Mouse (Mus musculus): ENCODE measurements around the gene Plod3.

Gene Plod3

DNA sequence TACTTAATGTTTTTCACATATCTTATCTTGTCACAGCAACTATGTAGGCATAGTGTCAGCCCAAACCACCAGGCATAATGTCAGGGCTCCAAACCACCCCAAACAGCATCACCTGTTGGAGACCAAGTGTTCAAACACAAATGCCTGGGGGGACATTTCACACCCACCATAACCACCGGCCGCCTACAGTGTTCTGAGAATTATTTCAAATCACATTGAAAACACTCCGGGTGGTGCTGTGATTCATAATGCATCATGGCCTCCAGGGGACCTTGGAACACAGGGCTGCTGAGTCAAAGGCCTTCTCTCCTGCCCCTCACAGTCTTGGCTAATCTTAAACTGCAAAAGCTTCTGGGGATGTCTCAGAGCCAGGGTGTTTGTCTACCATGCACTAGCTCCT lies 29.1 kb downstream of the Plod3 start:
- no peak for DNase-seq (ENCODE audit: low spot score in 2 of 2)

DNA sequence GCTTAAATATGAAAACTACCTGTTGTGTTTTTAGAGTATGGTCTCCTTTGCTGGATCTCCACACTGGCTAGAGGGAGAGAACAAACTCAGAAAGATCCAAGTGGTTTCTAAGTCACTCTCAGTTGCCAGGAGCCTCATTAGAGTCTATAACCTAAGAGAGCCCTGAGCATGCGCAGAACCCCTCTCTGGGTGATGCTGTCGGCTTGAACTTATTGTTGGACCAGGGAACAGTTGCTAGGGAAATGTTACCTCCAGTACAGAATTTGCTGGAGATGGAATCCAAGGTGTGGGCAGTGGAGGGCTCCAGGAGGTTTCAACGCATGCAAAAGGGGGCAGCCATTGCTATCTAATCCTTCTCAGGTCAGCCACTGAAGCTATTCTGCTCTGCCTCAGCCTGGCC lies 37.5 kb downstream of the Plod3 start:
- no peak for DNase-seq (ENCODE audit: low spot score in 2 of 2)

DNA sequence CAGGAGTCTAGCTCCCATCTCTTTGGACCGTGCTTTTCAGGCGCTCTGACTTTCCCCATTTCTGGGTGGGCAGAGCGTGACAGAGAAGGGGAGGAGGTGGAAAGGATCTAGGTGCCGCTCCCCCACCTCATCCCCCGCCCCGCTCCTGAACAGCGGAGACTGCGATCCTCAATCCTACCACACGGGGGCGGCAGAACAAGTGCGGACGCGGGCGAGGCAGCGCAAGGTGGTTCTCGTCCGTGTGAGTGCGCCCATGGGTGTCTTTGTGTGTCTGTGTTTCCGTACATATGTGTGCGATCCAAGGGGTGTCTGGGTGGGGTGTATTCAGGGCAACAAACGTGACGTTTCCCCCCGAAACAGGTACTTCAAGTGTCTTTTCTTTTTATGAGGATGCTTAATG lies 38.3 kb downstream of the Plod3 start:
- DNase-seq (ENCODE audit: low spot score in 2 of 2): peak; percentile 58 to 76

DNA sequence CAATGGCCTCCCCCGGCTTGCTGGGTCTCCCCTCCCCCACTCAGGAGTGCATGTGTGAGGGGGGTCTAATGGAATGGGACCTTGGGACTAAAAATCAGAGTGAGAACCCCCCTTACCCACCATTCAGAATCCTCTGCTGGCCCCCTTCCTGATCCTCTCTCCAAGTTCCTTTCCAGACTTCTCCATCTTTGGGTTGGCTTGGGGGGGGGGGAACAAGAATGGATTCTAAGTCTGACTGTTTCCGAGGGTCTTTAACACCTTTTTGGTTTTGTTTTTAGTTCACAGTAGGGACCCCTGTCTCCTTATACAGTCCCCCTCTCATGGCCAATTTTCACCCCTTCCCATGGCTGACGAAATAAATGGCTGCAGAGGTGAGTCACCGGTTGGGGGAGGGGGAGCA lies 39.3 kb downstream of the Plod3 start, which contains the start of gene Vgf:
Gene Vgf, plus strand, starts transcription at position 301 of the 400 bp plus-strand sequence.
- no peak for DNase-seq (ENCODE audit: low spot score in 2 of 2)

DNA sequence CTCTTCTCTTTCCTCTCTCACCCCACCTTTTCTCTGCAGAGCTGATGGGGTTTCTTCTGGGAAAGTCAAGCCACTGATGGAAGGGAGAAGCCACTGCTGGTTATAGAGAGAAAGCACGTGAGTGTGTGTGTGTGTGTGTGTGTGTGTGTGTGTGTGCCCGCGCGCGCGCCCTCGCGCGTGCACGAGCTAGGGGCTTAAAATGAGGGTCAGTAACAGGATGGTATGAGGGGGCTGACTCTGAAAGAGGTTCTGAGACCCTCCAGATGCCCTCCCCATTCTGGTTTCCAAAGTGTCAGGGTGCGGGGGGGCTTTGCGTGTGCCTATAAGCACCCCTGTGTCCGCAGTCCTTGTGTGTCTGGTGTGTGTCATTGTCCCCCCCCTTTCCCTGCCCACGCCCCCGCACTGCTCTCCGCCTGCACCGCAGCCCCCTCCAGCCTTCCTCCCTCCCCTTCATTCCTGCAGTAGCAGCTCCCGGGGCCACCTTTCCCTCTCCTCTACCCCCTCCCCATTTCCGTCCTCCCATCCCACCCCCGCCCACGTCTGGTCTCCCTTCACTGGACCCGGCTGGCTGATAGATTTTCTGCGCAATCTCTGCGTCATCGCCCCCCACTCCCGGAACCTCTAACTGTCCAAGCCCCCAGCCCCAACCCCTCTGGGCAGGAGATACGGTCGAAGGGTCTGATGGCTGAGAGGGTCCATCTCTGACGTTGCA lies 41.9 kb downstream of the Plod3 start:
- DNase-seq (ENCODE audit: low spot score in 2 of 2): no peak

DNA sequence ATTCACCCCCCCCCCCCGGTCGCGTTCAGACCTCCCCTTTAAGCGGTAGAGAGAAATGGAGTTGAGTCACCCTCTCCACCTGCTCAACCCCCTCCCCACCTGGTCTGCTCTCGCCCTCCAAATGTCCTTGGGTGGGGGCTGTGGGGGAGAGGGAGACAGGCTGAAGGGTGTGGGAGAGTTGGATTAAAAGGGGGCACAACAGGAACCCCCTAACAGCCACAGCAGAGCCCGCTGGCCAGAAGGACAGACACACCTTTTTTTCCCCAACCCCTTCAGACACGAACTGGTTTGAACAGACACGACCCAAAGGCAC lies 42.4 kb downstream of the Plod3 start:
- DNase-seq (ENCODE audit: low spot score in 2 of 2): no peak

DNA sequence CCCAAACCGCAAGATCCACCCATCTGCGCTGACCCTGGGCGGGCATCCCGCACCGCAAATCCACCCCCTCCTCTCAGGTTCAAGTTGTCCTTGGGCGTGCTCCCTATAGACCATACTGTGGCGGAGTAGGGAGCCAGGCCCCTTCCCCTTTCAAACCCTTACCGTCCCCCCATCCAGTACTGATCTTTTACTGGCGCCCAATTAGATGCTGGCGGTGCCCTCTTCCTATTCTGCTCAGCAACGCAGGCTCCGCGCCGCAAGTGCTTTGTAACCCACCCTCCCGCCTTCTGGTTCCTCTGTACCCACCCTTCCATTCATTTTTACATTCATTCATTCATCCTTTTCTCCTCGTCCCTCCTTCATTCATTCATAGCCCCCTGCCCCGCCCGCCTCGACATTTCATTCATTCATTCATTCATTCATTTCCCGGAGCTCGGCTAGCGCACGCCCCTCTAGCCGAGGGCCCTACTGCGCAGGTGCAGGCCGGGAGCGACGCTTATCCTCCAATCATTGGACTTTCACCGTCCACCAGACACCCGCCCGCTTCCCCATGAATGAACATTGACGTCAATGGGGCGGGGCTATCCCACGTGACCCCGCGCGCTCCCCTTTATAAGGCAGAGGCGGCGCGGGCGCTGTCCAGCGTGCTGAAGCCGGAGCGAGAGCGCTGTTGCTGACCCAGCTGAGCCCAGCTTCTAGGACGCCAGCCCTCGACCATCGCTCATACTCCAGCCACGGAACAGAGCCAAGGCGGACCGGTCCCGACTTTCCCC lies 43.0 kb downstream of the Plod3 start:
- DNase-seq (ENCODE audit: low spot score in 2 of 2): peak; percentile 83 to 93

DNA sequence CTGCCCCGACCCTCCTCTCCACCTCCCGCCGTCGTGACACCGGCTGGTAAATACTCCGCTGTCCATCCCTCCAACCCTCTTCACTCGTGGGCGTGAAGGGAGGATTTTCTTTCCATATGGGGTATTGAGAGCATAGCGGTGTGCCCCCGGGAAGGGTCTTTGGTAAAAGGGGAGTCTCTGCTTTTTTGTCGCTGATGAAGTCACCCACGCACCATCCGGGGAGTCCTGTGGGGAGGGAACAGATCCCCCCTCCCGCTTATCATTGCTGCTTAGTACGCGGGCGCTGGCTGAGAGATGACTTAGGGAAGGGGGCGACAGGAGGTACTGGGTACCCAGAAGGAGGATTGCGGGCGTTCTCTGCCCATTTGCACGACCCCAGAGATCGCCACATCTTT lies 43.6 kb downstream of the Plod3 start:
- no peak for DNase-seq (ENCODE audit: low spot score in 2 of 2)

DNA sequence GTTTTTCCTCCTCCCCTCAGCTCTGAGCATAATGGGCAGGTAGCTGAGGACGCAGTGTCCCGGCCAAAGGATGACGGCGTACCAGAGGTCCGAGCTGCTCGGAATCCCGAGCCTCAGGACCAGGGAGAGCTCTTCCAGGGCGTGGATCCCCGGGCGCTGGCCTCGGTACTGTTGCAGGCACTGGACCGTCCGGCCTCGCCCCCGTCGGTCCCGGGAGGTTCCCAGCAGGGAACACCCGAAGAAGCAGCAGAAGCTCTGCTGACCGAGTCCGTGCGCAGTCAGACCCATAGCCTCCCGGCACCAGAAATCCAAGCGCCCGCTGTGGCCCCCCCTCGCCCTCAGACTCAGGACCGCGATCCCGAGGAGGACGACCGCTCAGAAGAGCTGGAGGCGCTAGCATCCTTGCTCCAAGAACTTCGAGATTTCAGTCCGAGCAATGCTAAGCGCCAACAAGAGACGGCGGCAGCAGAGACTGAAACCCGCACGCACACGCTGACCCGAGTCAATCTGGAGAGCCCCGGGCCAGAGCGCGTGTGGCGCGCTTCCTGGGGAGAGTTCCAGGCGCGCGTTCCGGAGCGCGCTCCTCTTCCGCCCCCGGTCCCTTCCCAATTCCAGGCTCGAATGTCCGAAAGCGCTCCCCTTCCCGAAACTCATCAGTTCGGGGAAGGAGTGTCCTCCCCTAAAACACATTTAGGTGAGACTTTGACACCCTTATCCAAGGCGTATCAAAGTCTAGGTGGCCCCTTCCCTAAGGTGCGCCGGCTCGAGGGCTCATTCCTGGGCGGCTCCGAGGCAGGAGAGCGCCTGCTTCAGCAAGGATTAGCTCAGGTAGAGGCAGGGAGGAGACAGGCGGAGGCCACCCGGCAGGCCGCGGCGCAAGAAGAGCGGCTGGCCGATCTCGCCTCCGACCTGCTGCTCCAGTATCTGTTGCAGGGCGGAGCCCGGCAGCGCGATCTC lies 44.5 kb downstream of the Plod3 start:
- no peak for DNase-seq (ENCODE audit: low spot score in 2 of 2)

DNA sequence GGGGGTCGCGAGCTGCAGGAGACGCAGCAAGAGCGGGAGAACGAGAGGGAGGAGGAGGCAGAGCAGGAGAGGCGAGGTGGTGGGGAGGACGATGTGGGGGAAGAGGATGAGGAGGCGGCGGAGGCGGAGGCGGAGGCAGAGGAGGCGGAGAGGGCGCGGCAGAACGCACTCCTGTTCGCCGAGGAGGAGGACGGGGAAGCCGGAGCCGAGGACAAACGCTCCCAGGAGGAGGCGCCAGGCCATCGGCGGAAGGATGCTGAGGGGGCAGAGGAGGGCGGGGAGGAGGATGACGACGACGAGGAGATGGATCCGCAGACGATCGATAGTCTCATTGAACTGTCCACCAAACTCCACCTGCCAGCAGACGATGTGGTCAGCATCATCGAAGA lies 45.2 kb downstream of the Plod3 start:
- DNase-seq (ENCODE audit: low spot score in 2 of 2): no peak

DNA sequence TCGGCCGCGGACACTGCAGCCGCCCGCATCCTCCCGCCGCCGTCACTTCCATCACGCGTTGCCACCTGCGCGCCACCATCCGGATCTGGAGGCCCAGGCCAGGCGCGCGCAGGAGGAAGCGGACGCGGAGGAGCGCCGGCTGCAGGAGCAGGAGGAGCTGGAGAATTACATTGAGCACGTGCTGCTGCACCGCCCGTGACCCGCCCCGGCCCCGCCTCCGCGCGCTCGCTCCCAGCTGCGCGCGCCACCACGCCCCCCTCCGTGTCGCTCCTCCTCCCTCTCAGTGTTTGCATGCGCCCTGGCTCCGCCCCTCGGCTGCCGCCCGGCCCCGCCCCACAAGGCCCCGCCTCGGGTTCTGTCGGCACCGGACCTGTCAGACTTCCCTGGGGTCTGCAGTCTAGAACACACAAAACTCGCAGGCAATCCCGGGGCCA lies 45.8 kb downstream of the Plod3 start:
- peak; percentile 69 to 80 for DNase-seq (ENCODE audit: low spot score in 2 of 2)

DNA sequence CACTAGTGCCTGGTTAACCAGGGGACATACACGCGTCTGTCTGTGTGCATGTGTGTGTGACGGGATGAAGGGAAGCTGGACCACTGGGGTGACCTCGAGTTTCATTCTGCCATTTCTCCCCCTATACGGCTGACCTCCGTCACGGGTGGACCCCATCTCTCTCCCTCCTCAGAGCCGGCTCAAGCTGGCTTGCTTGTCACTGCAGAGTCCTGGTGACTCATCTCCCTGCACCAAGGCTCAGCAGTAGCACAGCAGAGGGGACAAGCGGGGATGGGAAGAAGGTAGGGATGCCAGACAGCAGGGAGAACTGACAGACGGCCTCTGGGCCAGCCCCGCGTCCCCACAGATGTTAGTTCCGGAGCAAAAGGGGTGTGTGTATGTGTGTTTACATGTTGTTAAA lies 49.4 kb downstream of the Plod3 start:
- DNase-seq (ENCODE audit: low spot score in 2 of 2): no peak

DNA sequence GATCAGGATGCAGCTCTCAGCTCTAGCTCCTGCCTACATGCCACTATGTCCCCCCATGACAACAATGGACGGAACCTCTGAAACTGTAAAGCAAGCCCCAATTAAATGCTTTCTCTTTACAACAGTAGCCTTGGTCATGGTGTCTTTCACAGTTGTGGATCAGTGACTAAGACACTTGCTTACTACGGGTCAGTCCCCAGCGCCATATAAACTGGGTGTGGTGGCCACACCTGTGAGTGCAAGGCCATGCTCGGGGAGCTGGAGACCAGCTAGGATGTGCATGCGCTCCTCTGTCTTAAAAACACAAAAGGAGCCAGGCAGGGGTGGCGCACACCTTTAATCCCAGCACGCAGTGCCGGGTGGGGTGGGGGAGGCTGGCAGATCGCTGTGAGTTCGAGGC lies 52.6 kb downstream of the Plod3 start:
- no peak for DNase-seq (ENCODE audit: low spot score in 2 of 2)

DNA sequence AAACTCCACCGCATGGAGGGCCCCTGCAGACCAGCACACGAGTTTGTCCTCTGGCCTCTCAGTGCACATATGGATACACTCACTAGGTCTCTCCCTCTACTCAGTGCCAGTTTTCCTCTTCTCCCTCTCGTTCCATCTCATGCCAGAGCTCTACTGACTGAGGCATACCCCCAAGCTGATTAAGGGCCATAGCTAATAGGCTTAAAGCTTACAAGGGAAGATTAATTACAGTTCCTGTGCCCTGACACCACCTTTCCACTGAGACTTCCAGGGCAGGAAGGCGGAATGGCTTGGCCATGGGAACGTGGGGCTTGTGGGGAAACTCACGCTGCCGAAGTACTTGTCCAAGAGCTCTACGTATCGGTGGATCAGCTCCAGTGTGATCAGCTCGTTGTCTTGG lies 54.6 kb downstream of the Plod3 start:
- no peak for DNase-seq (ENCODE audit: low spot score in 2 of 2)

DNA sequence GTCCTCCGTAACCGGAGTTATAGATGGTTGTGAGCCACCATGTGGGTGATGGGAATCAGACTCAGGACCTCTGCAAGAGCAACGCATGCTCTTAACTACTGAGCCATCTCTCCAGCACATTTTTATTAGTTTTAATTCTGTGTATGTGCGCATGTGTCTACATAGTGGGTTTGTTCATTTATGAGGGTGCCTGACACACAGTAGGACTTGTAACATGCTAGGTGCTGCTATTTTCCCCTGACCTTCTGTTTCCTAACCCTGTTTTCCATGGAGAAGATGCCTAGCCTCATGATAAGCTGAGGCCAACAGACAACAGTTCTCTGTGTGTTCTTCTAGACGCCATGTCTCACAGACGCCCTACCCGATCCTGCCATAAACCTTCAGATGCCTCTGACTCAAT lies 57.2 kb downstream of the Plod3 start:
- DNase-seq (ENCODE audit: low spot score in 2 of 2): no peak

DNA sequence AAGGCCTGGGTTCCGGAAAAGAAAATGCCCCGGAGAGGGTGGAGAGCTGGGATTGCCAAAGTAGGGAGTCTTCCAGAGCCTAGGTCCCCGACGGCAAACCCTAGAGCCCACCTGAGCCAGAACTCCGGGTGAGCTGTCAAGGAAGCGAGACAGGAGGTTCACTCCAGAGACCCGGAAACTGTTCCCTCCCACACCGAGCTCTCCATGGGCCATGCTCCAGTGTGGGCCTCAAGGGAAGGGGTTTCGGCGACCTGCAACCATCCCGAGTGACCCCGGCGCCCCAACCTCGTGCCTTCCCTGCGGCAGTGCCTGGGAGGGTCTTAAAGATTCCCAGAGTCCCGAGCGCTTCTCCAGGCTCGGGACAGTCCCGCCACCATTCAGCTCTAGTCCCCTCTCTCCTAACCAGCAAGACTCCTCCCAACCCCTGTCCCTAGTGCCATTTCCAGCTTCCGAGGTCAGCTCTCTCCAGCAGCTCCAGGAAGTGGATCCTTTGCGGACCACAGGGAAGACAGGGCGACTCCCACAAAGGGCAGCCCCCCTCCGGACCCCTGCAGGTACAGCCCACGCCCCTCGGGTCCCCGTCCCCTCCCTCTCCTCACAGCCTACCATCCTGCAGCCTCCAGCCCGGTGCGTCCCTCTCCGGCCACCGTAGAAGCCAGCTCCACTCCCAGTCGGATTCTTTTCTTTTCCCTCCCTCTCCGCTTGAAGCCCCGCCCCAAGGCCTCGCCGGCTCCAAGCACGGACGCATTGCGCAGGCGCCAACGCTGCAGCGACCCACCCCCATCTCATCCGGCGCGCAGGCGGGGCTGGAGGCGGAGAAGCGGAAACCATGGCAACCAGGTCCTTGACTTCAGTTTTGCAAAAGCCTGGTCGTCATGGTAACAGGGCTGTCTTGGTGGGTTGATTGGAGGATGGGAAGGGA lies 58.8 kb downstream of the Plod3 start, which contains the start of gene Ap1s1:
Gene Ap1s1, minus strand, starts transcription at position 734 of the 922 bp plus-strand sequence.
- peak; percentile 83 to 86 for DNase-seq (ENCODE audit: low spot score in 2 of 2)
